Mouse (Mus musculus) erythroblast, embryonic 14.5 days (primary cell): ENCODE measurements around the gene Slc25a28.

Experiments
- GATA1 ChIP-seq: IDR thresholded peaks from 2 replicates; pipeline ENCODE4 v1.6.1; 2012; ENCODE audit warnings: low read length, inconsistent platforms, mixed read lengths
- TAL1 ChIP-seq: IDR thresholded peaks from 3 replicates; pipeline ENCODE4 v1.6.1; 2012; ENCODE audit warnings: low read length, inconsistent platforms, mixed read lengths

GRCm38 (mm10) chr19:43674316-43674689, 378 bp downstream of the Slc25a28 start:
- no peak for TF ChIP-seq TAL1
- no peak for TF ChIP-seq GATA1
